Comparison of ENCODE assay signal across 28 mouse cellular contexts in genomic region chr1:150260355-150260754, GRCm38 (mm10). TPM values are rescaled to one million over a fixed set of nuclear protein-coding genes. Genes with fewer than 3 reads are reported as not detected.
"Had no signal": no experiment of that assay in that cellular context is flagged by ENCODE, and none has a peak within 500 bp of the region (broad histone marks: within the 10 kb centered on the region; RNA-seq: fewer than 3 reads in every experiment).

No protein-coding gene starts in this region.

- H3K4me3 ChIP-seq: left cerebral cortex, adult 2 months; liver, embryonic 13.5 days; midbrain, embryonic 12.5 days; midbrain, embryonic 15.5 days; neural tube, embryonic 13.5 days; stomach, embryonic 15.5 days had no signal

- H3K4me1 ChIP-seq: liver, embryonic 13.5 days; midbrain, embryonic 12.5 days; midbrain, embryonic 15.5 days; neural tube, embryonic 13.5 days; stomach, embryonic 15.5 days had no signal

- H3K27ac ChIP-seq: kidney, postnatal 0 days; left cerebral cortex, adult 2 months; liver, embryonic 13.5 days; macrophage; midbrain, embryonic 12.5 days; midbrain, embryonic 15.5 days; neural tube, embryonic 13.5 days; stomach, embryonic 15.5 days had no signal

- DNase-seq: kidney, postnatal 25 days; layer of hippocampus, postnatal 36 days; liver, embryonic 13.5 days; lung, adult 2 months; retina, postnatal 1 day; right cerebral cortex, postnatal 25 days; spleen, adult 18-20 months; thymus, adult 18-20 months; thymus, postnatal 36 days had no signal

RNA-seq across cellular contexts. Expression of gene Pdc, which starts 58.9 kb away (rescaled TPM):
- total RNA-seq: layer of hippocampus, adult 8-10 months; layer of hippocampus, postnatal 10 days; layer of hippocampus, postnatal 36 days; left cerebral cortex, adult 2 months; left cerebral cortex, postnatal 10 days; left cerebral cortex, postnatal 36 days; liver, adult 2 months; megakaryocyte, adult 5-6 weeks; neutrophil, adult 5-6 weeks had no signal
- polyA plus RNA-seq: kidney, embryonic 14.5 days; kidney, postnatal 0 days; limb, embryonic 11.5 days; liver, adult 2 months; liver, embryonic 13.5 days; liver, embryonic 16.5 days; lung, adult 2 months; lung, embryonic 16.5 days; macrophage; midbrain, embryonic 12.5 days; midbrain, embryonic 15.5 days; neural tube, embryonic 13.5 days; stomach, embryonic 15.5 days; urinary bladder, adult 2 months had no signal
